Mouse (Mus musculus) gastrocnemius, adult 18-20 months (tissue): Measurements from ENCODE around the gene Npm3. TPM values are rescaled to one million over a fixed set of nuclear protein-coding genes. Genes with fewer than 3 reads are reported as not detected.

Source experiments
- DNase-seq: peaks from one replicate; pipeline ENCODE4 v3.0.0; 2021; ENCODE audit warnings: low spot score
- total RNA-seq, 2 experiments: library from RNA; stranded (reverse); gene quantifications; 2 replicates each; pipeline ENCODE4 v1.2.3; 2021

Gene Npm3
- total RNA-seq, 2 experiments from 2014 or later = 10.1 to 11.0 TPM

DNA sequence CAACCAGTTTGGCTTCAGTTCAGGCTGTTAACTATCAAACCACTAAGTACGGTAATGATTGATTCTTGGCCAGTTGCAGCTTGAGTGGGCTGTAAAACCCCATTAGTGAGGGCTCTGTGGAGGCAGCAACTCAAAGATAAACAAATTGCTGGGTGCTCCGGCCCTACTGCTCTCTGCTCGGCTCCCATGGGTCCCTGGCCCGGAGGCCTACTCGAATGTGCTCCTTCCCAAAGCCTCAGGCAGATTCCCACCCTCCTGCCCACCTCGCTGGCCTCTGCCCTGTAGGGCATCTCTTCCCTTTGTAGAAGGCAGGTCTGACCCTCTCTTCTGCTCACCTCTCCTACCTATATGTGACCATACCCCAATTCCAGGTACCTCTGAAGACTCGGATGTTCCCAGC is 14.6 kb downstream of the Npm3 start:
- DNase-seq = no peak

DNA sequence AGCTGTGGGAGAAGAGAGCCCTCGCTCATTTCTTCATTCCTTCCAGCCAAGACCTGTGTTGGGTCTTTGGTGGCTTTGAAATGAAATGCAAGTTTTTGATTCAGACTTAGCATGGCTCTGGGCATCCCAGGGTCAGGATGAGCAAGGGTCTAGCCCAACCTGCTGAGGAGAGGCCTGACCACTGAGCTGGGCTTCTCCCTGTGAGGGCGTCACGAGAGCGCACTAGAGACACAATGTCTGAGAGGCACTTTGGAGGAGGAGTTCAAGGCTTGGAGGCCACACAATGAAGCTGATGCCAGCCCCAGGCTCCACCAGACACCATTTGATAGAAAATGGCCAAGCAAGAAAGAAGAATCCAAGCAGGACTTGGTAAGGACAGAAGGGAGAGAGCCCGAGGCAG is 15.2 kb downstream of the Npm3 start:
- no peak for DNase-seq

DNA sequence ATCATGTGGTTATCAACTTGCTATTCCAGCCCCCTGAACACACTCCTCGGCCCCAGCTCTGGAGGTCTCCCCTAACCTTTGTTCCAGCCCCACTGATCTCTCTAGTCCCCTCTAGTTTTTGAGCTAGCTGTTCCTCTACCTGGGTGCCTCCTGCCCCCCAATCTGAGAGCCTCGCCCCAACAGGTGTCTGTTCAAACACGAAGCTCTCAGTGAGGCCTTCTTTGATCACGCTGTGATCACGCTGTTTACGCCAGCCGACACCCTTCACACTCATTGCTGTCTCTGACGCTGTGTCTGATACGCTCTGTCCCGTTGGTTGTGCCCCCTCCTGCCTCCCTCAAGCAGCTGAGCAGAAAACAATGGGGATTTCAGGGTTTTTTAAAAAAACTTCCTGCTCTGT is 15.8 kb downstream of the Npm3 start:
- DNase-seq = no peak

DNA sequence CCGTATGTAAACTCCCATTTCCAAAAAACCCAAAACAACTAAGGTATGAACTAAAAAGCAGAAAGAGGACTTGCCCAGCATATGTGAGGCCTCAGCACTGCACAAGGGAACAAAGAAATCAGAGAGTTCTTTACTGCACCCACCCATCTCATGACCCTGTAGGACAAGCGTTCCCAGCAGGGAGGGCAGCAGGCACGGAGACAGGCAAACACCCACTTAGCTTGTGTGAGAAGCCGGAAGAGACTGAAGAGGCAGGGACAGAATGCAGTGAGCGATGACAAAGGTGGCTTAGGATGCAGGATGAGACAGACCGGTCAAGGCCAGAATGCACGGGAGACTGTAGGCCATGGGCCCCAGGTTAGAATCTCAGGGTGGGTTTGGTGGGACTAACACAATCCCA is 17.7 kb downstream of the Npm3 start:
- DNase-seq = no peak

DNA sequence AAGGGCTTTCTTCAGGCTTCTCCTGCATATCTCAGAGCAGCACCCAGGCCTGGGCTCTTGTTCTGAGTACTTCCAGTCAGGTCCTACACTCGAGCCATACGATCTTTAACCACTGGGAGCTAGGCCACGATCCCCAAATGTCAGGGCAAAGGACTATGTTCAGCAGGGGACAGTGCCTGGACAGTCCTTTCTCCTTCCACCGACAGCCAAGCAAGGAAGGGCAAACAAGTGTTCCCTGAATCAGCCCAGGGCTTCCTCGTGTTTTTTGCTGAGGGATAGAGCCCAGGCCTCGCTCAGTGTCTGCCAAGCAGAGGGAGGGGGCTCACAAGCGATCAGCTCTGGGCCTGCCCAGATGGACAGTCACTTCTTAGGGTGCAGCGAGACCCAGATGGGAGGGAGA is 19.3 kb downstream of the Npm3 start:
- no peak for DNase-seq

DNA sequence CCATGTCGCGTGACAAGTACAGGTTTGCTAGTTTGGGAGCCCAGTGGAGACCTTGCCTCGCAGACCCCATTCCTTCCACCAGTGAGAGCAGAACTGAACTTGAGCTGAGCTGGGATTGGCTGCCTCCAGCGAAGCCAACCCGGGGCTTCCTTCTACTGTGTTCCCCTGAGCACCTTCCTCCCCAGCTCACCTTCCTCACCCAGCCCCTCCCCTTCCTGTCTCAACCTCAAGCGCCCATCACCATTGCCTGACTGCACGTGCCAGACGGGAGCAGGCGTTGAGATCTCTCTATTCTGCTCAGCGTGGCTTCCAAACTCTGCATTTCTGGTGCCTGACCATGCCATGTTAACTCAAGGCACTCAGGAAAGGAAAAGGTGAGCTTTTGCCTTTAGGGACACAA is 22.2 kb downstream of the Npm3 start:
- no peak for DNase-seq

DNA sequence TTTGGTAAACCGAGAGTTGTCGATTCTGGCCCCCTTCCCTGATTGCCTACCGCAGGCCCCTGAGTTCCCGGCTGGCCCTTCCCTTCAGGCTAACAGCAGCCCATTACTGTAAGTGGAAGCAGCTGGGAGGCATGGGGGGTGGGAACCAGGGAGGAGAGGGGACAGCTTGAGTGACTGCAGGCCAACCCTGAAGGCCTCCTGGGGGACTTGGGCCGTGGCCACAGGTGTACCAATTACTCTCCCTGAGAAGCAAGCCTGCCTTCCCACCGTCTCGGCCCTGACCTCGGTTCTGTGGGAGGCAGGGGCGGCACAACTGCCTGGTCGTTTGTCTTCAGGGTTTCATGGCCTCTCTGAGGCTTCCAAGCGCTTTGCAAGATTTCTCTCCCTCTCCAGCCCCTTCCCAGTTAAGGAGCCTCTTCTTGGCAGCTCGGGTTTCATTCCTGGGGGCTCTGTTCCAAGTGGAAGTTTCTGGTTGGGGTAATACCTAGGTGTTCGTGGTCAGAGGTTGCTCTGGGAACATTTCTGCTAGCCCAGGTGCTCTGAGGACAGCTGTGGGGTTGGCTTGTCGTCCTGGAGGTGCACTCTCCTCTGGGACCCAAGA is 23.6 kb downstream of the Npm3 start:
- no peak for DNase-seq

DNA sequence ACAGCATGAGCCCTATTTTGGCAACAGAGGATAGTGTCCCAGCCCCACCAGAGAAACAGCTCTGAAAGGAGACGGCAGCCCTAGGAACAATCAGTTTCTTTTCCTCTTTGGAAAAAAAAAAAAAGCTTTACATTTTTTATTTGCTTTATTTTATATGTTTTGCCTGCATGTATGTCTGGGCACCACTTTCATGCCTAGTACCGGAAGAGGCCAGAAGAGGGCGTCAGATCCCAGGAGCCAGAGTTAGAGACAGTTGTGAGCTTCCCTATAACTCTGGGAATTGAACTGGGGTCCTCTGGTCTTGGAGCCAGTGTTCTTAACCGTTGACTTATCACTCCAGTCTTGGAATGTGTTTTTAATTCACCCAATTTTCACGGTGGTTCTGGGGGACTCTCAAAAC is 27.2 kb downstream of the Npm3 start:
- DNase-seq = no peak

DNA sequence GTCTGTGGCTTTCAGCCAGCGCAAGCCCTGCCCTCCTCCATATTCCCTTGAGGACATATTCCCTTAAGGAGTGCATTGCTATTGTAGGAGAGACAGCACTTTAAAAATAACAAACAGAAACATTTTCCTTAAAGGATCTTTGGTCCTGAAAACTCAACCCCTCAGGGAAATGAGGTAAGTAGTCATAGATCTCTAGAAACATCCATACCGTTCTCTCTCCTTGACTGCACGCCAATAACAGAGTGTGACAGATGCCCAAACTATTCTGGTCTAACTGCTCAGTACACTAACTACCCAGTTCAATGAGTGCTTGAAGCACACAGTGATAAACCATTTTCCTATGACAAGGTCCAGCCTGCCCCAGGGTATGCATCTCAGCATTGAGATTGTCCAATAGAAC is 31.1 kb downstream of the Npm3 start:
- no peak for DNase-seq

DNA sequence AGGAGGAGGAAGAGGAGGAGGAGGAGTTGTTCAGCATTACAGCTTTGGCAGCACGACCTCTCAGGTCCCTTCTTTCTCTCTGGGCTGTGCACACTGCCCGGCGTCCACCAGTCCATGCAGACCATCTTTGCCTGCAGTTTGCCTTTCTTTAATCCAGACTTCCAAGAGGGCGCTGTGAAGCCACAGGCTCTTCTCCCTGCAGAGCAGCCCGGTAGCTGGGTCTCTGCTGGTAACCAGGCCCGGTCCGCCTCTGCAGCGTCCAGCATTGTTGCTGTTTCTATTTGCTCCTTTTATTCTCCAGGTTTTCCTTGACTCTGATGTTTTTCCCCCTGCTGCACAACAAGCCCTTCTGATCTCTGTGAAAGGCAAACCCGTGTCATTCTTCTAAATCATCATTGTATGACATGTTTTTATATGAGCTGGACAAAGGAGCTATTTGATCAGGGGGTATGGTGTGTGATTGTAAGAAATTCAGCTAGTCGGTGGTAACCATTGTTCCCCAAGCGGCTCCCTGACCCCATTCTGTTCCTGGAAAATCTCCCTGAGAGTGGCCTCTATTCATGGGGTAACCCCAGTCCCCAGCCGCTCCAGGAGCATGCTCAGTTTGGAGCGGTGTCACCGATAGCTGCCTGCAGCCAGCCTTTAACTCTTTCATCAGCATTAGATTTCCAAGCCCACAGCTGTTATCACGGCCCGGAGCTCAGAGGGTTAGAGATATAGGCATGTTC is 31.7 kb downstream of the Npm3 start:
- no peak for DNase-seq

DNA sequence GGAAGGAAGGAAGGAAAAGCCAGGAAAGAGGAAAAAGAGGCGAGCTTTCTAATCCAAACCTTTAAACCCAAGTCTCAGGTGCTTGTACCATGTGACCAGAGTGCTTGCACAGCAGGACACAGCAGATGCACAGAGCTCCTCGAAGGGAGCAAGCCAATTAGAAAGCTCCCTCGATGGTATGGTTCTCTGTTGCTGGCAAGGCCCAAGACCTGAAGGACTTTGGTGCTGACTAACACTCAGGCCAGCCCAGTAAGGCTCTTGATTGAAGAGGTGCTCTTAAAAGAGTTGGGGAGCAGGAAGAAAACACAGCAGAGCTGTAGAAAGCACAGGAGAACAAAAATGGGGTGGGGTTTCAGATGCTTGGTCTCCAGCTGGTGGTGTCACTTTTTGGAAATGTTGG is 40.7 kb downstream of the Npm3 start:
- no peak for DNase-seq

Other genes with a start within 250 kb of the Npm3 start
- 10 to 100 TPM; 14.8 to 15.1 TPM for gene Poll, start 189.1 kb downstream of the Npm3 start, total RNA-seq
- 10 to 100 TPM; 16.7 to 19.6 TPM for gene Gm17018, start 189.0 kb downstream of the Npm3 start, total RNA-seq
- gene Fbxw4, start 89.3 kb downstream of the Npm3 start, total RNA-seq = 10 to 100 TPM; 29.5 to 33.3 TPM
- not detected for gene Fgf8, start 6.7 kb downstream of the Npm3 start, total RNA-seq
- gene Mgea5, start 34.2 kb upstream of the Npm3 start, total RNA-seq = 10 to 100 TPM; 32.1 to 39.9 TPM
- gene Kcnip2, start 66.5 kb upstream of the Npm3 start, total RNA-seq = under 1 TPM; 0.21 to 0.62 TPM
- 10 to 100 TPM; 11.9 to 12.6 TPM for gene Armh3, start 248.9 kb upstream of the Npm3 start, total RNA-seq